Mouse (Mus musculus): ENCODE data around the gene Ercc8.

DNA sequence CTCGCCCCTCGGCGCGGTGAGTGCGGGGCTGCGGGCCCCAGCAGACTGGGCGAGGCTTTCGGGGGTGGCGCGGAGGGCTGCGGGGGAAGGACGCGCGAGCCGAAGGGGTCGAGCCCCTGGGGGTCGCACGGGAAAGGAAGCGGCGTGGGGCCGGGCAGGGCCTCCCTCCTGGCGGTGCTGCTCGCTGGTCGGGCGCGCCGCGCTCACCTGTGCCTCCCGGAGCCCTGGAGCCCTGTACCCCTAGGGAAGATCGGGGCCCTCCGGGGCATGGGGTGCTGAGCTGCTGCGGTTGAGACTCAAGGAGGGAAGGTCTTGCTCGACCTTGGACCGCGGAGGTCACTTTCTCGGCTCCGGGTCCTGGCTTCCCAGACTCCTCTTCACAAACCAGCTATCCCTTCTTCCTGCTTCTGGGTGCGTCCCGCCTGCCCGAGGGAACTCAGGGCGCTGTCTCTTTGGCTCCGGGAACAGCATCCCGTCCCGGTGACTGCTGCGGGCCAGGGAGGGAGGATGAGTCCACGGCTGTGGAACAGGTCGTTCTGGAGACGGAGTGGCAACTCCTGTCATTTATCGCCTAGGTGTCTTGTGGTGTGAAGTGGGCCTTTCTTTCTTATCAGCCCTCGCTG is 56.1 kb downstream of the Ercc8 start:
- TF ChIP-seq CTCF (IDR thresholded peaks at IDR 0.05 in 2 of 3, conservative IDR thresholded peaks at IDR 0.05 in 1 of 3; ENCODE audit: control insufficient read depth in 1 of 3, insufficient read depth in 1 of 3, low read depth in 2 of 3, low read length in 3 of 3, poor library complexity in 1 of 3, severe bottlenecking in 1 of 3) (no peak), KAT2A (conservative IDR thresholded peaks at IDR 0.05; ENCODE audit: low read depth, low read length) (no peak), MAX (IDR thresholded peaks at IDR 0.05; ENCODE audit: low read length) (no peak), POLR2AphosphoS2 (IDR thresholded peaks at IDR 0.05; ENCODE audit: low read length) (no peak)
